Mouse (Mus musculus) embryonic fibroblast, embryonic 13.5 days (primary cell): ENCODE data around the gene Prg2.

Source experiments
- CTCF ChIP-seq: IDR thresholded peaks from 2 replicates; pipeline ENCODE4 v1.5.1; 2011; ENCODE audit warnings: mild to moderate bottlenecking, control low read depth, low read length, moderate library complexity, borderline replicate concordance; ENCODE audit not compliant: insufficient read depth
- POLR2A ChIP-seq: IDR thresholded peaks from 2 replicates; pipeline ENCODE4 v1.6.1; 2011; ENCODE audit warnings: low read depth, mild to moderate bottlenecking, control low read depth, low read length, moderate library complexity

- TF ChIP-seq POLR2A: no peak
- TF ChIP-seq CTCF: peak; percentile 46; the same call in 1 of the 2 replicates
These were observed 24.0 kb upstream of the Prg2 start for GRCm38 (mm10) chr2:84956274-84956673.
